Mouse (Mus musculus): ENCODE measurements at regions not wholly inside any gene's neighbourhood (a gene's known extent, or its start where the extent isn't known, plus 50 kb on each side); places are given as distances from the start of the nearest gene placed in this dataset.

- peak; percentile 74 for ATAC-seq (ENCODE audit: low FRiP score)
- no peak overlapping the region for H3K27ac ChIP-seq
- H3K4me2 ChIP-seq (replicated peaks): no peak overlapping the region
- WGBS: 0% methylated on average over 1 of the region's 1 CpGs
- H3K27me3 ChIP-seq (ENCODE audit: control insufficient read depth, insufficient read depth, low read length): peaks cover 3% of the 10 kb centered on the region
- H3K9me3 ChIP-seq (ENCODE audit: control insufficient read depth, low read length): no peaks in the 10 kb centered on the region
- no peaks in the 10 kb centered on the region for H3K4me1 ChIP-seq (replicated peaks; ENCODE audit: control insufficient read depth, insufficient read depth, low read length)
- no peak overlapping the region for H3K4me3 ChIP-seq (replicated peaks; ENCODE audit: low read length)
- DNase-seq (ENCODE audit: low spot score): no peak
- no peak overlapping the region for H3K9ac ChIP-seq
- no peaks in the 10 kb centered on the region for H3K36me3 ChIP-seq (replicated peaks; ENCODE audit: control insufficient read depth, insufficient read depth)
These were observed 449.1 kb upstream of the Lrrc7 start for GRCm38 (mm10) chr3:159010954-159011638.

GRCm38 (mm10) chr3:159004013-159004412 lies 442.0 kb upstream of the Lrrc7 start:
- no peak for ATAC-seq (ENCODE audit: low FRiP score)
- Histone ChIP-seq H3K4me1 (replicated peaks; ENCODE audit: control insufficient read depth, insufficient read depth, low read length) (no peaks in the 10 kb centered on the region), H3K4me3 (replicated peaks; ENCODE audit: low read length) (no peak overlapping the region), H3K27me3 (ENCODE audit: control insufficient read depth, insufficient read depth, low read length) (peaks cover 3% of the 10 kb centered on the region), H3K9me3 (ENCODE audit: control insufficient read depth, low read length) (no peaks in the 10 kb centered on the region), H3K9ac (no peak overlapping the region), H3K27ac (no peak overlapping the region), H3K4me2 (replicated peaks) (no peak overlapping the region), H3K36me3 (replicated peaks; ENCODE audit: control insufficient read depth, insufficient read depth) (no peaks in the 10 kb centered on the region)
- 42% methylated on average over 1 of the region's 1 CpGs for WGBS
- DNase-seq (ENCODE audit: low spot score): no peak

- Histone ChIP-seq H3K9ac (no peak overlapping the region), H3K4me2 (replicated peaks) (no peak overlapping the region), H3K4me1 (replicated peaks; ENCODE audit: control insufficient read depth, insufficient read depth, low read length) (no peaks in the 10 kb centered on the region), H3K4me3 (replicated peaks; ENCODE audit: low read length) (no peak overlapping the region), H3K36me3 (replicated peaks; ENCODE audit: control insufficient read depth, insufficient read depth) (no peaks in the 10 kb centered on the region), H3K27ac (no peak overlapping the region), H3K27me3 (ENCODE audit: control insufficient read depth, insufficient read depth, low read length) (no peaks in the 10 kb centered on the region), H3K9me3 (ENCODE audit: control insufficient read depth, low read length) (no peaks in the 10 kb centered on the region)
- ATAC-seq (ENCODE audit: low FRiP score) (no peak), DNase-seq (ENCODE audit: low spot score) (no peak)
- WGBS: 65% methylated on average over 5 of the region's 5 CpGs
These were observed 423.6 kb upstream of the Lrrc7 start for GRCm38 (mm10) chr3:158985438-158986111.

GRCm38 (mm10) chr3:158947063-158947462 lies 385.0 kb upstream of the Lrrc7 start:
- DNase-seq (ENCODE audit: low spot score) (peak; percentile 37), ATAC-seq (ENCODE audit: low FRiP score) (peak; percentile 79)

GRCm38 (mm10) chr3:158905104-158905503 lies 343.1 kb upstream of the Lrrc7 start:
- Histone ChIP-seq H3K4me2 (replicated peaks) (no peak overlapping the region), H3K4me1 (replicated peaks; ENCODE audit: control insufficient read depth, insufficient read depth, low read length) (no peaks in the 10 kb centered on the region), H3K9ac (no peak overlapping the region), H3K27ac (no peak overlapping the region), H3K9me3 (ENCODE audit: control insufficient read depth, low read length) (no peaks in the 10 kb centered on the region), H3K4me3 (replicated peaks; ENCODE audit: low read length) (no peak overlapping the region), H3K36me3 (replicated peaks; ENCODE audit: control insufficient read depth, insufficient read depth) (no peaks in the 10 kb centered on the region), H3K27me3 (ENCODE audit: control insufficient read depth, insufficient read depth, low read length) (no peaks in the 10 kb centered on the region)
- WGBS: 79% methylated on average over 2 of the region's 2 CpGs
- ATAC-seq (ENCODE audit: low FRiP score) (no peak), DNase-seq (ENCODE audit: low spot score) (no peak)

More at GRCm38 (mm10) chr3:158947063-158947462, 385.0 kb upstream of the Lrrc7 start:
- Histone ChIP-seq H3K27ac (no peak overlapping the region), H3K9ac (no peak overlapping the region), H3K27me3 (ENCODE audit: control insufficient read depth, insufficient read depth, low read length) (no peaks in the 10 kb centered on the region), H3K9me3 (ENCODE audit: control insufficient read depth, low read length) (peaks cover 10% of the 10 kb centered on the region), H3K4me1 (replicated peaks; ENCODE audit: control insufficient read depth, insufficient read depth, low read length) (no peaks in the 10 kb centered on the region), H3K36me3 (replicated peaks; ENCODE audit: control insufficient read depth, insufficient read depth) (no peaks in the 10 kb centered on the region), H3K4me3 (replicated peaks; ENCODE audit: low read length) (no peak overlapping the region), H3K4me2 (replicated peaks) (no peak overlapping the region)

GRCm38 (mm10) chr3:158899458-158899857 lies 337.4 kb upstream of the Lrrc7 start:
- Histone ChIP-seq H3K9ac (no peak overlapping the region), H3K27ac (no peak overlapping the region), H3K9me3 (ENCODE audit: control insufficient read depth, low read length) (no peaks in the 10 kb centered on the region), H3K36me3 (replicated peaks; ENCODE audit: control insufficient read depth, insufficient read depth) (no peaks in the 10 kb centered on the region), H3K4me1 (replicated peaks; ENCODE audit: control insufficient read depth, insufficient read depth, low read length) (no peaks in the 10 kb centered on the region), H3K4me2 (replicated peaks) (no peak overlapping the region), H3K27me3 (ENCODE audit: control insufficient read depth, insufficient read depth, low read length) (no peaks in the 10 kb centered on the region), H3K4me3 (replicated peaks; ENCODE audit: low read length) (no peak overlapping the region)
- DNase-seq (ENCODE audit: low spot score) (no peak), ATAC-seq (ENCODE audit: low FRiP score) (no peak)

GRCm38 (mm10) chr3:158886732-158887386 lies 324.8 kb upstream of the Lrrc7 start:
- H3K4me3 ChIP-seq (replicated peaks; ENCODE audit: low read length): no peak overlapping the region
- no peaks in the 10 kb centered on the region for H3K27me3 ChIP-seq (ENCODE audit: control insufficient read depth, insufficient read depth, low read length)
- DNase-seq (ENCODE audit: low spot score): peak; percentile 26
- no peaks in the 10 kb centered on the region for H3K36me3 ChIP-seq (replicated peaks; ENCODE audit: control insufficient read depth, insufficient read depth)
- 0 out of 2 replicates have a peak overlapping the region, but pooled peaks have one; percentile 32 for H3K27ac ChIP-seq
- H3K9ac ChIP-seq: no peak overlapping the region
- H3K9me3 ChIP-seq (ENCODE audit: control insufficient read depth, low read length): no peaks in the 10 kb centered on the region
- peak; percentile 64; the same call in 1 of the 2 replicates for ATAC-seq (ENCODE audit: low FRiP score)
- no peaks in the 10 kb centered on the region for H3K4me1 ChIP-seq (replicated peaks; ENCODE audit: control insufficient read depth, insufficient read depth, low read length)
- H3K4me2 ChIP-seq (replicated peaks): no peak overlapping the region
- 79% methylated on average over 1 of the region's 1 CpGs for WGBS

GRCm38 (mm10) chr3:158886301-158886711 lies 324.3 kb upstream of the Lrrc7 start:
- no peak overlapping the region for H3K9ac ChIP-seq
- 0 out of 2 replicates have a peak, but pooled peaks have one; percentile 37 for ATAC-seq (ENCODE audit: low FRiP score)
- no peak overlapping the region for H3K4me3 ChIP-seq (replicated peaks; ENCODE audit: low read length)
- no peaks in the 10 kb centered on the region for H3K9me3 ChIP-seq (ENCODE audit: control insufficient read depth, low read length)
- H3K4me2 ChIP-seq (replicated peaks): no peak overlapping the region
- H3K27ac ChIP-seq: 0 out of 2 replicates have a peak overlapping the region, but pooled peaks have one; percentile 32
- no peaks in the 10 kb centered on the region for H3K27me3 ChIP-seq (ENCODE audit: control insufficient read depth, insufficient read depth, low read length)
- DNase-seq (ENCODE audit: low spot score): peak; percentile 24
- H3K36me3 ChIP-seq (replicated peaks; ENCODE audit: control insufficient read depth, insufficient read depth): no peaks in the 10 kb centered on the region
- 43% methylated on average over 3 of the region's 3 CpGs for WGBS
- no peaks in the 10 kb centered on the region for H3K4me1 ChIP-seq (replicated peaks; ENCODE audit: control insufficient read depth, insufficient read depth, low read length)

Data from hindbrain, embryonic 14.5 days (tissue).